Mouse (Mus musculus) ES-E14 (cell line): ENCODE measurements at regions not wholly inside any gene's neighbourhood (a gene's known extent, or its start where the extent isn't known, plus 50 kb on each side); places are given as distances from the start of the nearest gene placed in this dataset.

Experiments
- DNase-seq: peaks from one replicate; pipeline ENCODE4 v3.0.0-alpha.2; 2013; ENCODE audit warnings: low read depth, low spot score
- H3K27ac ChIP-seq: 2 replicates; pipeline ENCODE4 v1.5.1; 2012; ENCODE audit warnings: low read depth, mild to moderate bottlenecking, low read length, moderate library complexity, mixed read lengths; ENCODE audit not compliant: poor library complexity, insufficient read depth, severe bottlenecking
- H3K36me3 ChIP-seq: 2 replicates; pipeline ENCODE4 v1.6.1; 2012; ENCODE audit warnings: mild to moderate bottlenecking, low read length, moderate library complexity, mixed read lengths; ENCODE audit not compliant: control insufficient read depth, poor library complexity, insufficient read depth, severe bottlenecking
- H3K4me1 ChIP-seq, 2 experiments: fragments of 150-350 bp in 1 of 2; sonication (generic) in 1 of 2; 2 replicates each; pipeline ENCODE4 v1.6.1; 2012; ENCODE audit warnings: low read length in 2 of 2, mild to moderate bottlenecking in 1 of 2, mixed read lengths in 1 of 2; ENCODE audit not compliant: control insufficient read depth in 2 of 2, insufficient read depth in 2 of 2, poor library complexity in 1 of 2
- H3K4me3 ChIP-seq, 2 experiments: fragments of 150-350 bp in 1 of 2; sonication (generic) in 1 of 2; 2 replicates each; pipeline ENCODE4 v1.5.1; 2012; ENCODE audit warnings: low read length in 2 of 2, low read depth in 1 of 2, mild to moderate bottlenecking in 1 of 2, mixed read lengths in 1 of 2; ENCODE audit not compliant: insufficient read depth in 1 of 2, poor library complexity in 1 of 2, severe bottlenecking in 1 of 2
- H3K9ac ChIP-seq: 2 replicates; pipeline ENCODE4 v1.6.1; 2012; ENCODE audit warnings: low read depth, mild to moderate bottlenecking, low read length, mixed read lengths; ENCODE audit not compliant: poor library complexity, insufficient read depth, severe bottlenecking
- H3K9me3 ChIP-seq: fragments of 150-350 bp; sonication (generic); 2 replicates; pipeline ENCODE4 v1.6.1; 2012; ENCODE audit warnings: low read depth, mild to moderate bottlenecking, low read length; ENCODE audit not compliant: control insufficient read depth, insufficient read depth
- CHD2 ChIP-seq: IDR thresholded peaks from 2 replicates; pipeline ENCODE4 v1.6.1; 2014; ENCODE audit warnings: mild to moderate bottlenecking, low read depth, low read length, inconsistent platforms
- HCFC1 ChIP-seq: IDR thresholded peaks from 2 replicates; pipeline ENCODE4 v1.6.1; 2012; ENCODE audit warnings: low read length, inconsistent platforms, borderline replicate concordance; ENCODE audit not compliant: insufficient read depth
- MAFK ChIP-seq: IDR thresholded peaks from 2 replicates; pipeline ENCODE4 v1.6.1; 2014; ENCODE audit warnings: mild to moderate bottlenecking, low read depth, low read length, inconsistent platforms; ENCODE audit not compliant: insufficient read depth
- ZC3H11A ChIP-seq: IDR thresholded peaks from 2 replicates; pipeline ENCODE4 v1.6.1; 2012; ENCODE audit warnings: low read depth, mild to moderate bottlenecking, inconsistent platforms, low read length, borderline replicate concordance
- ZNF384 ChIP-seq: IDR thresholded peaks from 2 replicates; pipeline ENCODE4 v1.6.1; 2012; ENCODE audit warnings: low read depth, low read length, inconsistent platforms
- in situ Hi-C, 2 experiments: fragments of 600-800 bp; cut with MboI; formaldehyde crosslinking; loops; one replicate each; pipeline ENCODE4 v1.15.1; 2025; ENCODE audit warnings: low sequenced_read_pairs in 2 of 2, inconsistent platforms in 1 of 2; ENCODE audit not compliant: unreplicated experiment in 2 of 2

DNA sequence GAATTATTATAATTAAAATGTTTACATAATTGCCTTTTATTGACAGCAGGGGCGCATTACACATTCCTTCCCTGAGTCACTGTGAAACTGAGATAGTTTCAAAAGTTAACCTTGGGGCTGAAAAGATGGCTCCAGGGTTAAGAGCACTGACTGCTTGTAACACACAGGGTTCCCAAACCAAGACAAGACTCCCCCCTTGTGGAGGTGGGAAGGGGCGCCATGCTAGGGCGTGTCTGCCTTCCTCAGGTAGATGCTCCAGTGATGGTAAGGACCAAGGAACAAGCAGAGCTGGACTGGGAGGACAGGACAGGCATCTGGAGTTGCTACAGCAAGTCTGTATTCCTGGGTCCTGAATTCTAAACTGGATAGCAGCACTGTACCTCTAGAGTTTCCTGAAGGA lies 351.9 kb downstream of the Tbc1d22a start:
- Histone ChIP-seq H3K27ac (no peak overlapping the region), H3K36me3 (no peaks in the 10 kb centered on the region), H3K9ac (no peak overlapping the region), H3K9me3 (no peaks in the 10 kb centered on the region), H3K4me3 (no peak overlapping the region), H3K4me1 (no peaks in the 10 kb centered on the region)
- TF ChIP-seq ZC3H11A (no peak), ZNF384 (no peak), CHD2 (no peak), HCFC1 (no peak), MAFK (no peak)
- in situ Hi-C loops: no loop called here
- no peak for DNase-seq

DNA sequence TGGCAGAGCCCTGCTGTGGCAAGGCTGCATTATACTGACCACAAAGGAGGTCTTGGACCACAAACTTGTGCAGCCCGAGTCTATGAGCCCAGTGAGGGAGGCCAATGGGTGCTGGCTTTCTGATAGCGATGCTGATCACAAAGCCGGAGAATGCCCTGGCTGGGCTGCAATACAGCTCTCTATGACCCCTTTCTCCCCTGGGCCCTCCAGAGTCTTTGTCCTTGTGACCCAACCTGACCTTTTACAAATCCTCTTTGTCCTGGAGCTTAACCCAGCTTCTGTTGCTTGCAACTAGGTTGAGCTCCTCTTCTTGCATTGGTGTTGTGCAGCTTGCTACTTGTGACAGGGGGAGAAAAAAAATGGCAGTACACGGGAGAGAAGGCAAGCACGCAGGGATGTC lies 360.1 kb downstream of the Tbc1d22a start:
- H3K27ac ChIP-seq: no peak overlapping the region
- H3K4me1 ChIP-seq: no peaks in the 10 kb centered on the region
- no peak for DNase-seq
- in situ Hi-C loops: no loop called here
- H3K36me3 ChIP-seq: no peaks in the 10 kb centered on the region
- H3K9ac ChIP-seq: no peak overlapping the region
- no peaks in the 10 kb centered on the region for H3K9me3 ChIP-seq
- TF ChIP-seq ZNF384 (no peak), CHD2 (no peak), ZC3H11A (no peak)
- no peak overlapping the region for H3K4me3 ChIP-seq

DNA sequence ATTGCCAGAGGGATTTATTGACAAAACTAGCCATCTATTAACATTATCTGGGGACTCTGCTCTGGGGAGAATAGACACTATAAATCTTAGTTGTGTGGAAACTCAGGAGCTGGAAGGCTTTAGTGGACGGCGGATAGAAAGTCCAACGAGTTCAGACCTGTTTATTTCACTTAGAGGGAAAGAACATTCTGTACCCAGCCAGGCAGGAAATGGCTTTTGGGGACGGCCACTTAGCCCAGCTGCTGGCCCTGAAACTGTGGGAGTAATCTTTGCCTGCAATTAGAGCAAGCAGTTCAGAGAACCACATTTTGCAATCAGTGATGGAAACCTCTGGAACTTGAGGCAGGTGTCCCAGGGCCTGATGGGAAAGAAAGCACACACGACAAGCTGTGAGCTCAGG lies 362.4 kb downstream of the Tbc1d22a start:
- no peak for TF ChIP-seq ZNF384
- no peak for TF ChIP-seq MAFK
- no peak for TF ChIP-seq ZC3H11A
- TF ChIP-seq HCFC1: no peak
- no peak for TF ChIP-seq CHD2
- no peak overlapping the region for H3K4me3 ChIP-seq
- no peak for DNase-seq
- H3K4me1 ChIP-seq: no peaks in the 10 kb centered on the region
- H3K36me3 ChIP-seq: no peaks in the 10 kb centered on the region
- H3K9me3 ChIP-seq: no peaks in the 10 kb centered on the region
- in situ Hi-C loops: no loop called here
- no peak overlapping the region for H3K27ac ChIP-seq
- no peak overlapping the region for H3K9ac ChIP-seq

DNA sequence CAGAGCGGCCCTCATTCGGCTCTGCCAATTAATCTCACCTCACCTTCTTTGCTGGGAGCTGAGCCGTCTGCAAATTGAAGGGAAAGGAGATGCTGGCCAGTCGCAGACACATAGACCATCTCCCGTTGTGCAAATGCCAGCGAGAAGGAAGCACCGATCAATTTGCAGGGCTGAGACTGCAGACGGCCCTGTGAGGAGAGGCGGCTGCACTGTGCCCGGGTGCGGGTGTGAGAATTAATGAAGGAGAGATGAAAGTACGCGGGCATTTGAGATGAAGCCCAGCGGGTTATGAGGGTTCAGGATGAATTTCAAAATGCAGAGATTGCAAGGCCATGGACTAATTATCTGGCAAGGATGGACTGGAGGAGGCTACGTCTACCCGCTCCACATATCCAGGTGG lies 364.4 kb downstream of the Tbc1d22a start:
- in situ Hi-C loops: no loop called here
- Histone ChIP-seq H3K36me3 (no peaks in the 10 kb centered on the region), H3K9ac (no peak overlapping the region), H3K4me1 (no peaks in the 10 kb centered on the region), H3K9me3 (no peaks in the 10 kb centered on the region), H3K27ac (no peak overlapping the region), H3K4me3 (no peak overlapping the region)
- TF ChIP-seq MAFK (no peak), ZC3H11A (no peak), CHD2 (no peak), ZNF384 (no peak), HCFC1 (no peak)
- no peak for DNase-seq
